Mouse (Mus musculus) forebrain, embryonic 10.5 days (tissue): ENCODE results near the gene Egfr. TPM values are rescaled to one million over a fixed set of nuclear protein-coding genes. Genes with fewer than 3 reads are reported as not detected.

Source experiments
- DNase-seq: peaks from one replicate; pipeline ENCODE4 v3.0.0-alpha.2; 2017; ENCODE audit warnings: low spot score; ENCODE audit errors: extremely low spot score
- H3K27ac ChIP-seq: fragments of 300-500 bp; sonication (generic); 2 replicates; pipeline ENCODE4 v1.5.1; 2016; ENCODE audit warnings: mild to moderate bottlenecking
- H3K27me3 ChIP-seq: fragments of 300-500 bp; sonication (generic); 2 replicates; pipeline ENCODE4 v1.6.1; 2016; ENCODE audit warnings: mild to moderate bottlenecking; ENCODE audit not compliant: poor library complexity, severe bottlenecking
- H3K36me3 ChIP-seq: fragments of 300-500 bp; sonication (generic); replicated peaks from 2 replicates; pipeline ENCODE4 v1.6.1; 2016; ENCODE audit warnings: mild to moderate bottlenecking, moderate library complexity
- H3K4me1 ChIP-seq: fragments of 300-500 bp; sonication (generic); 2 replicates; pipeline ENCODE4 v1.6.1; 2016
- H3K4me3 ChIP-seq: fragments of 300-500 bp; sonication (generic); 2 replicates; pipeline ENCODE4 v1.5.1; 2016; ENCODE audit warnings: mild to moderate bottlenecking, moderate library complexity
- H3K9me3 ChIP-seq: fragments of 300-500 bp; sonication (generic); 2 replicates; pipeline ENCODE4 v1.6.1; 2016; ENCODE audit warnings: mild to moderate bottlenecking, moderate library complexity
- WGBS: fragments of 180-500 bp; shearing (Covaris S2); methylation state at CpG from one replicate; pipeline ENCODE4 v1.1.7; 2016; 5-methylcytosine and 5-hydroxymethylcytosine counted together
- polyA plus RNA-seq: library from polyadenylated mRNA; unstranded; fragments of >200 nt; fragmentation: Nextera tagmentation; extraction: Ambion mirVana; gene quantifications from 2 replicates; pipeline ENCODE4 v1.2.1, GENCODE M21; 2016

Gene Egfr
- polyA plus RNA-seq, 1 experiment from 2014 or later: 2.2 TPM

DNA sequence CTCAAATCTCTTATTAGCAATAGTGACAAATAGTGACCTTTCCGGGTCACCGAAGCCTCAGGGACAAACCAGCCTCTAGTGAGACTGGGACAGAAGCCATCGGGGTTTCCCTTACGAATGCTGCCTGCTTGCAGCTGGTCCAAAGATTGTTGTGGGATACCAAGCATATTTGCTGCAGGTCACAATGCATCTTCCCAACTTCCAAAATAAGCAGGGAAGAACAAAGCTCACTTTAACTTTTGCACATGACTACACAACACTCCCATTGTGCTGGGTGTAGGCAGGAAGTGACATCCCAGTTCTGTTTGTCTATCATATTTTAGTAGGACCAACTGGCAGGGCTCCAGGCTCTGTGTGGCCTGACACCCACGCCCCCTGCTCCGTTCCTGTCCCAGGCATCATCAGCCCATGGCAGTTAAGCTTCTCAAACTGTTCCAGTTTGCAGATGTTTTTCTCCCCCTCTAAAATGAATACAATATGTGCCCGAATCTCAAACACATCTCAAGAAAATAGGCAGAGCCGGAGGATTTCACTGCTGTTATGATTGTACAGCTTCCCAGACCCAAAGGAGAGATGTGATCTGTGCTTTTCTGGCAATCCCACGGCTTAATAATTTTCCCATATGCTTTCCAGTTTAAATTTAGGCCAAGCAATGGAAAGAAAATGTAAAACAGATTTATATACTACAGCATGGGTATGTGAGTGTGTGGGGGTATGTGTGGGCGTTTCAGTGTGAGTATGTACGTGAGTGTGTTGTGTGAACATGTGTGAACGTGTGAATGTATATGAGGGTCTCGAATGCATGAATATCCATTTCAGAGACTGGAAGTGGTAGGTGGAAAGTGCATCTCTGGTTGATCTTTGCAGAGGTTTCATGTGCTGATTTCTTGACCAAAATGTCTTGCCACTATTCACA is 143.7 kb downstream of the Egfr start:
- 77% methylated on average over 13 of the region's 13 CpGs for WGBS
- Histone ChIP-seq H3K27ac (no peak overlapping the region), H3K27me3 (no peaks in the 10 kb centered on the region), H3K4me3 (no peak overlapping the region), H3K9me3 (no peaks in the 10 kb centered on the region), H3K4me1 (peaks cover 6% of the 10 kb centered on the region), H3K36me3 (no peaks in the 10 kb centered on the region)
- DNase-seq: no peak

DNA sequence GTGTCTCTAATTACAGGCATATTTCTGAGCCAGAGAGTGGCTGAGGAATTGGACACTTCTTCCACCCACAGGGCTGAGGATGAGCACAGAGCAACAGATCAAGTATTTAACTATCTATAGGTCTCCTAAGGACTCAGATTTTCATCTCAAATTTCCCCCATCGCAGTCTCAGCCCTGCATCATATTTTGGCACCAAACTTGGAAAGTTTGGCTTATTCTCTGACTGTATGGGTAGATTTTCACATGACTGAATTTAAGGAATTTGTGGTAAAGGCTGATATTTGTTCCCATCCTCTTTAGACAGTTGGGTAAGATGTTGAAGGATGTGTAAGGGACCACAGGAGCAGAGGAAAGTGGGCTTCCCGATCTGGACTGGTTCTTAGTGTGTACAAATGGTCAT is 145.7 kb downstream of the Egfr start:
- H3K27ac ChIP-seq: no peak overlapping the region
- no peak overlapping the region for H3K4me3 ChIP-seq
- H3K9me3 ChIP-seq: no peaks in the 10 kb centered on the region
- no peaks in the 10 kb centered on the region for H3K36me3 ChIP-seq
- DNase-seq: no peak
- 89% methylated on average over 2 of the region's 2 CpGs for WGBS
- no peaks in the 10 kb centered on the region for H3K27me3 ChIP-seq
- H3K4me1 ChIP-seq: peaks cover 6% of the 10 kb centered on the region

DNA sequence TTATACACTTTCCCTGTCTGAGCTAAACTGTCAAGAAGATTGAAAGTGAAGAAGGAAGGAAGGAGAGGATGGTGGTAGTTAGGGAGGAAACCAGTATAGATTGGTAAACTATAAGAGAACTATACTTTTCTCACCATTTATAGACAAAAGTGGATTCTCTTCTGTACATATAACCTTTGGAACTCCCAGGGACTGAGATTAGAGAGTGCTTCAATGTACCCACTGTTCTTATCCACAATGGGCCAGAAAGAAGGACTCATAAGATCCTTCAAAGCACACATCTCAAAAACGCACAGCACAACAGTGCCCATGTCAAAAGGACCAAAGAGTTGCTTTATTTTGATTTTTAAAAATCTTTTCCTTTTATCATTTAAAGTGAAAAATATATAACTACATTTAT is 148.2 kb downstream of the Egfr start:
- no peak for DNase-seq
- Histone ChIP-seq H3K27ac (no peak overlapping the region), H3K4me3 (no peak overlapping the region), H3K27me3 (no peaks in the 10 kb centered on the region), H3K9me3 (no peaks in the 10 kb centered on the region), H3K4me1 (peaks cover 6% of the 10 kb centered on the region), H3K36me3 (no peaks in the 10 kb centered on the region)
- 79% methylated on average over 1 of the region's 1 CpGs for WGBS

DNA sequence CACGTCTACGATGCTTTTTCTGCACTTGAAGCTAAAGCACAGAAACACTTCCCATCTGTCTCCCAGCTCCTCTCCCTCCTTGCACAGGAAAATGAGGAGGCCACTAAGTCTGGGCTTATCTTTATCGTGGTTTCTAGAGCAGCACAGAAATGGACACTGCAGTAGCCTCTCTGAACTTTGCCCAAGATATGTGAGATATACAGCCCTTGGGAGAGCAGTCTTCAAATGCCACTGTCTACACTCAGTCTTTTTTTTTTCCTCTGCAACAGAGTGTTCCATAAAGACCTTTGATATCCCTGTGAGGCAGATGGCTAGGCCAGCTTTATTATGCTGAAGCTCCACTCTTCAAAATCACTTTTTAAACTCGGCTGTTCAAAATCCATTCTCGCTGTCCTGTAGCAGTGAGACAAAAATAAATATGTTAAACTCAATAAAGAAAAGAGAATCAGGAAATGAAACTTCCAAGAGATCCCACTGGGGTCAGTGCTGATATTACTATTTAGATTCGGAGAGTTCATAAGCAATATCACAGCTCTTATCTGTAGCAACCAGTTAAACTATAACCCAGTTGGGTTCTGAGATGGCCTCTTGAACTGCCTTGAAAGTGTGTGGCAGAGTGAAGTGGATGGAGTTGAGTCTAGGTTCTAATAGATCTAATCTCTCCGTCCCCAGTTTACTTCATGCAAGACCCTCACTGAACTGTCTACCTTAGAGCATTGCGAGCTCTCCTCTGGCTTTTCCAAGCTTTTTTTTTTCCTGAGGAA is 148.8 kb downstream of the Egfr start:
- no peak for DNase-seq
- no peaks in the 10 kb centered on the region for H3K9me3 ChIP-seq
- no peaks in the 10 kb centered on the region for H3K36me3 ChIP-seq
- 93% methylated on average over 8 of the region's 8 CpGs for WGBS
- H3K4me3 ChIP-seq: no peak overlapping the region
- H3K27ac ChIP-seq: no peak overlapping the region
- H3K4me1 ChIP-seq: peaks cover 6% of the 10 kb centered on the region; the same call in 1 of the 2 replicates
- H3K27me3 ChIP-seq: no peaks in the 10 kb centered on the region

DNA sequence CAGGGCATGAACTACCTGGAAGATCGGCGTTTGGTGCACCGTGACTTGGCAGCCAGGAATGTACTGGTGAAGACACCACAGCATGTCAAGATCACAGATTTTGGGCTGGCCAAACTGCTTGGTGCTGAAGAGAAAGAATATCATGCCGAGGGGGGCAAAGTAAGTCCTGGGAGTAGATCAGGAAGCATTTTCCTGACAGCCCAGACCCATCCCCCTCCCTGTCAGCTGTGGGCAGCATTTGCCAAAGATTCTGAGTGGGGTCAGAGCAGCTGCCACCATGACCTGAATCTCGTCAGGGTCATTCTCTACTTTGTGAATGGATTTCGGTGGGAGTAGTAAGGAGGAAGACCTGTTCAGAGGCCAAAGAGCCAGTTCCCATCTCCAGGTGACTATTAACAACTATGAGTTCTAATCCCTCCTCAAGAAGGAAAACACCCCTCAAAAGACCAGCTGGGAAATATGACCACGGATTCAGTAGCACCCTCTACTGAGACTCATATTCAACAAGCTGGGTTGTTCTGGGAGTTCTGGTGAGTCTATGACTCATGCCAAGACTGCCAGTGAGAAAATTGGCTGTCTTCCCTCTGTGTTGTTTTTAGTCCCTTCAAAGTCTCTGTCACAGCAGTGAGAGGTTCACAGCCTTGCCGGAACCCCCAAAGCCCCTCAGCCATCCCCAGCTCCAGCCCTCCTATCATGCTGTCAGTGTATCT is 152.5 kb downstream of the Egfr start:
- no peaks in the 10 kb centered on the region for H3K9me3 ChIP-seq
- H3K4me3 ChIP-seq: no peak overlapping the region
- peaks cover 7% of the 10 kb centered on the region; the same call in 1 of the 2 replicates for H3K4me1 ChIP-seq
- H3K36me3 ChIP-seq: no peaks in the 10 kb centered on the region
- 76% methylated on average over 8 of the region's 8 CpGs for WGBS
- no peaks in the 10 kb centered on the region for H3K27me3 ChIP-seq
- DNase-seq: no peak
- no peak overlapping the region for H3K27ac ChIP-seq

DNA sequence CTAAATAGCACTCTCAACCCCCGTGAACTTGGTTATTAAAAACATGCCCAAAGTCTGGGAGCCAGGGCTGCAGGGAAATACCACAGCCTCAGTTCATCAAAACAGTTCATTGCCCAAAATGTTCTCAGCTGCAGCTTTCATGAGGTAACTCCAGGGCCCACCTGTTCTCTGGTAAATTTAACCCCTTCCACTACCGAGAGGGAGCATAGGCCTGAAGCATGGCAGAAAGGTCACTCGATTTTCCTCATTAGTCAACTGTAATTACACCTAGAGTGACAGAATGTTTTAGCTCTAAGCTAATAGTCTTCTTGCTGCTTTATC is 153.0 kb downstream of the Egfr start:
- Histone ChIP-seq H3K27ac (no peak overlapping the region), H3K9me3 (no peaks in the 10 kb centered on the region), H3K4me1 (peaks cover 7% of the 10 kb centered on the region; the same call in 1 of the 2 replicates), H3K27me3 (no peaks in the 10 kb centered on the region), H3K36me3 (no peaks in the 10 kb centered on the region), H3K4me3 (no peak overlapping the region)
- WGBS: 63% methylated on average over 3 of the region's 3 CpGs
- no peak for DNase-seq

DNA sequence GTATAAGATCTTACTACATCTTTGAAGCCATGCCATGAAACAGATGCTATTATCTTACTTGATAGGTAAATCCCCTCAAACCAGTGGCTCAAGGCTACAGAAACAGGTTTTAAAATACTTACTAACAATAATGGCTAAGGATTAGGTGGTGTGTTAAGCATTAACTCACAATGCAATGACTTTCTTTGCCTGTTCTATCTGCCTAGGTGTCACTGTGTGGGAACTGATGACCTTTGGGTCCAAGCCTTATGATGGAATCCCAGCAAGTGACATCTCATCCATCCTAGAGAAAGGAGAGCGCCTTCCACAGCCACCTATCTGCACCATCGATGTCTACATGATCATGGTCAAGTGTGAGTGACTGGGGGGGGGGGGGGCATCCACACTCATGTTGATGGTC is 154.5 kb downstream of the Egfr start:
- H3K36me3 ChIP-seq: no peaks in the 10 kb centered on the region
- H3K4me3 ChIP-seq: no peak overlapping the region
- no peaks in the 10 kb centered on the region for H3K27me3 ChIP-seq
- H3K27ac ChIP-seq: no peak overlapping the region
- H3K4me1 ChIP-seq: peaks cover 7% of the 10 kb centered on the region; the same call in 1 of the 2 replicates
- DNase-seq: no peak
- no peaks in the 10 kb centered on the region for H3K9me3 ChIP-seq
- WGBS: 100% methylated on average over 2 of the region's 2 CpGs

DNA sequence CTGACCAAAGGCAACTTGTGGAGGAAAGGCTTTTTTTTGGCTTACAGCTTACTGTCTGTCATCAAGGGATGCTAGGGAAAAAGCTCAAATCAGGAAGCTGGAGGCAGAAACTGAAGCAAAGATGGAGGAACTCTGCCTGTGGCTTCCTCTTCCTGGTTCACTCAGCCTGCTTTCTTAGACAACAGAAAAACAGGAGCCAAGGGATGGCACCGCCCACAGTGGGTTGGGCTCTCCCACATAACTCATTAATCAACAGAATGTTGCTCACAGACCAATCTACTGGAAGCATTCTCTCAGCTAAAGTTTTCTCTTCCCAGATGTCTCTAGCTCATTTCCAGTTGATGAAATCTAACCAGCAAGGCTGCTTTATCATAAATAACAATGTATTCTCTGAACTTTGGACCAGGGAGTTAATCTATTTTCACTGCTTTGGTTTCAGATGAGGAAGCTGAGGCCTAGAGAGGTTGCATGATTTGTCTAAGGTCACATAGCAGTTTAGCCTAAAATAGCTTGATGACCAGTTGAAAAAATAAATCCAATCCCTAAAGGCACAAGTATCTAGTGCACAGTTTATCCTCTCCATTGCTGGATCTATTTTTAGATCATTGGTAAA is 155.6 kb downstream of the Egfr start:
- no peak overlapping the region for H3K4me3 ChIP-seq
- H3K27me3 ChIP-seq: no peaks in the 10 kb centered on the region
- no peak overlapping the region for H3K27ac ChIP-seq
- DNase-seq: no peak
- peaks cover 7% of the 10 kb centered on the region; the same call in 1 of the 2 replicates for H3K4me1 ChIP-seq
- 92% methylated on average over 1 of the region's 1 CpGs for WGBS
- no peaks in the 10 kb centered on the region for H3K36me3 ChIP-seq
- H3K9me3 ChIP-seq: no peaks in the 10 kb centered on the region

DNA sequence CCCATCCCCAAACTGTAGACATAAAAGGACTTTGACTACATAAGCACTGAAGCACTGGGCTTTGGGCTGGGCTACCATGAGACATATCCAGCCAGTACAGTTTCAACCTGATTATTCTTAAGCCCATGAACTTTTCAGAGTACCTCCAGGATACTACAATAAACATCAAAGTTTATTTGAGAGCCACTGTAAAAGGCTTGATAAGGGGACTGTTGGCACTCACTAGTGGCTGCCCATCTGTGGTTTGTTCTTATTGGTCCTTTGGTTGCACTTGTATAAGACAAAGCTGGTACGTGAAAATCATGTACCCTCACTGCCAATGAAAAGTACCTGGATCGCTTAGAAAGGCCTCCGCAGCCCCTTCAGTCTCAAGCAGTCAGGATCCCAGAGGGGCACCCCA is 162.8 kb downstream of the Egfr start:
- Histone ChIP-seq H3K27ac (no peak overlapping the region), H3K27me3 (no peaks in the 10 kb centered on the region), H3K36me3 (no peaks in the 10 kb centered on the region), H3K9me3 (no peaks in the 10 kb centered on the region), H3K4me3 (no peak overlapping the region), H3K4me1 (0 out of 2 replicates have a peak, but pooled peaks cover 10% of the 10 kb centered on the region)
- DNase-seq: no peak
- 74% methylated on average over 3 of the region's 3 CpGs for WGBS

DNA sequence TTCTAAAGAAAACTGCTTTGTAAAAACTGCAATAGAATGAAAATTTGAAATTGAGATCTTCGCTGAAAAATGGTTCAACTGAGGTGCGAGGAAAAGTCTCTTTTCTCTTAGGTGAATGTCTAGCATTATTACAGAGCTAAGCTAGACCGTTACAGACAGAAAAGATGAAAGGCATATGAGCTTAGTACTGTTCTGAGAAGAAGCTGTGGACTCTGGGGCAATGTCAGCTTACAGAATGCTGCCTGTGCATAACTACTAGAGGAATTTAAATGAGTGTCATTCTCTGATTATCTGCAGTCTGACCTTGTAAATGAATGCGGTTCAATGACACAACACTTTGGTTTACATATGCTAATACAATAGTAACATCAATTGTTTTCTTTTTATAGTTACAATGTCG is 163.8 kb downstream of the Egfr start:
- WGBS: 87% methylated on average over 5 of the region's 5 CpGs

DNA sequence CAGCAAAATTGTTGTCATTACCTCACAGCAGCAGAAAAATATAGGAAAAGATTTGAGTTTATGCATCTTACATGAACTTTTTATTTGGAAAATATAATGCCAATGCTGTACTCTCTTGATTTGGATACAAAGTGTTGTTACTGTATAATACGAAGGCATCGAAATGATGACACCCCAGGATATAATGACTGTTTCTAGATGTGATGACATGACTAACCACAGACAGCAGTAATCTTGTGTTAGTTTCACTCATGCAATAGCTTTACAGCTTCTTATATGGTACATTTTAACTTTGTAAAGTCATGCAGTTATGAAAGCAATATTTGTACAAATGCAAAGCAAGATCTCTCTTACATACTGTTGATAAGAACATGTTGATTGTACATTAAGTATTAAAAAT is 165.5 kb downstream of the Egfr start:
- Histone ChIP-seq H3K9me3 (no peaks in the 10 kb centered on the region), H3K27ac (no peak overlapping the region), H3K4me1 (0 out of 2 replicates have a peak, but pooled peaks cover 10% of the 10 kb centered on the region), H3K27me3 (no peaks in the 10 kb centered on the region), H3K4me3 (no peak overlapping the region), H3K36me3 (no peaks in the 10 kb centered on the region)
- 95% methylated on average over 2 of the region's 2 CpGs for WGBS
- no peak for DNase-seq

More for the DNA sequence above, 163.8 kb downstream of the Egfr start:
- no peak for DNase-seq
- Histone ChIP-seq H3K27me3 (no peaks in the 10 kb centered on the region), H3K4me3 (no peak overlapping the region), H3K27ac (no peak overlapping the region), H3K4me1 (0 out of 2 replicates have a peak, but pooled peaks cover 10% of the 10 kb centered on the region), H3K36me3 (no peaks in the 10 kb centered on the region), H3K9me3 (no peaks in the 10 kb centered on the region)

DNA sequence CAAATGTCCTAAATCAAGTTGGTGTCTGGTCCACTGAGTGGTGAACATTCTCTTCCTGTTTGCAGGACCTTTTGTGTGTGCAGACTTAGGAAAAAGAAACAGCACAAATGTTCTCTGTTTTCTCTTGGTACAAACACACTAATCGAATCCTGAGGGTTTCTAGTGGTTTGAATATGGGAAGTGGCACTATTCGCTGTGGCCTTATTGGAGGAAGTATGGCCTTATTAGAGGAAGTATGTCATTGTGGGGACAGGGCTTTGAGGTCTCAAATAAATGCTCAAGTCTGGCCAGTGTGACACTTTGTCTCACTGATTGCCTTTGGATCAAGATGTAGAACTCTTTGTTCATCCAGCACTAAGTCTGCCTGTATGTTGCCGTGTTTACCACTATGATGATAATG is 180.2 kb downstream of the Egfr start:
- 89% methylated on average over 3 of the region's 3 CpGs for WGBS
- Histone ChIP-seq H3K4me1 (no peaks in the 10 kb centered on the region), H3K4me3 (no peak overlapping the region), H3K9me3 (no peaks in the 10 kb centered on the region), H3K36me3 (no peaks in the 10 kb centered on the region), H3K27ac (no peak overlapping the region), H3K27me3 (no peaks in the 10 kb centered on the region)
- DNase-seq: no peak
